In the genomic region with DNA sequence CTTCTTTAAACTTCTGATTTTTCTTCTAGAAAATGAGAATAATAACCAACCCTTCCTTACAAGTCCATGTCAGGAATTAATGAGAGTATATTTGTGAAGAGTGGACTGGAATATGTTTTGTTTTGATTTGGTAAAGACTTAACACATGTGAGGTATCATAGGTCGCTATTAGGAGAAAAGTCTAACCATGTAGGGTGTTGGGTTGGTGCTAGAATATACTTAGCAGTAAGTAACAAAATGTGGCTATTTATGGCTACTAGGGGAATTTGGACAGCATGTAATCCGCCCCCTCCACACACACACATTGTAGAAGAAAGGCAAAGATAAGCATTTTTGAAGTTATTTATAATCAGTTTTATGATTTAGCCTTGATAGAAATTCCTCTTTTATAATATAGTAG, we compare ENCODE assay signal across 1 mouse cellular context.
TF ChIP-seq lines count a peak whose summit lies in the region.

No protein-coding gene starts in this region.

TF ChIP-seq in CH12.LX, 34 proteins besides CTCF, POLR2A, EP300 and RAD21 (continued from another document):
- TF ChIP-seq CHD2 (IDR thresholded peaks at IDR 0.05; ENCODE audit: low read length) (peak; percentile 66; the same call in 1 of the 2 replicates), TCF12 (IDR thresholded peaks at IDR 0.05; ENCODE audit: low read depth, low read length) (peak; percentile 62), MAFK (IDR thresholded peaks at IDR 0.05; ENCODE audit: insufficient replicate concordance, low read length) (peak; percentile 63; the same call in 1 of the 2 replicates), ETS1 (conservative IDR thresholded peaks at IDR 0.05; ENCODE audit: low read depth, low read length) (peak; percentile 78)
